Mouse (Mus musculus) forebrain, embryonic 11.5 days (tissue): ENCODE measurements at regions not wholly inside any gene's neighbourhood (a gene's known extent, or its start where the extent isn't known, plus 50 kb on each side); places are given as distances from the start of the nearest gene placed in this dataset.
"Not testable (repeated sequence)": the region's sequence is repeated elsewhere in the genome, so short reads cannot be mapped to it uniquely, and the experiment has no call there.

Experiments
- ATAC-seq: fragments of 200-750 bp; cut with Nextera tagmentation; replicated peaks from 2 replicates; pipeline ENCODE4 v1.8.0; 2017; ENCODE audit warnings: moderate TSS enrichment; ENCODE audit not compliant: low FRiP score
- DNase-seq: peaks from one replicate; pipeline ENCODE4 v3.0.0-alpha.2; 2017; ENCODE audit warnings: low spot score
- H3K27ac ChIP-seq: fragments of 300-500 bp; sonication (generic); 2 replicates; pipeline ENCODE4 v1.5.1; 2014; ENCODE audit warnings: low read depth, low read length
- H3K27me3 ChIP-seq: fragments of 300-500 bp; sonication (generic); 2 replicates; pipeline ENCODE4 v1.6.1; 2014; ENCODE audit warnings: mild to moderate bottlenecking, low read length, mixed read lengths; ENCODE audit not compliant: control insufficient read depth, insufficient read depth
- H3K36me3 ChIP-seq: fragments of 300-500 bp; sonication (generic); 2 replicates; pipeline ENCODE4 v1.6.1; 2014; ENCODE audit warnings: mild to moderate bottlenecking, low read length, moderate library complexity, mixed read lengths; ENCODE audit not compliant: control insufficient read depth, insufficient read depth
- H3K4me1 ChIP-seq: fragments of 300-500 bp; sonication (generic); replicated peaks from 2 replicates; pipeline ENCODE4 v1.6.1; 2014; ENCODE audit warnings: low read length, mixed read lengths; ENCODE audit not compliant: control insufficient read depth, insufficient read depth
- H3K4me2 ChIP-seq: fragments of 300-500 bp; sonication (generic); 2 replicates; pipeline ENCODE4 v1.6.1; 2014; ENCODE audit warnings: low read depth, mild to moderate bottlenecking, low read length, moderate library complexity, mixed read lengths; ENCODE audit not compliant: severe bottlenecking
- H3K4me3 ChIP-seq: fragments of 300-500 bp; sonication (generic); 2 replicates; pipeline ENCODE4 v1.5.1; 2014; ENCODE audit warnings: low read depth, low read length
- H3K9ac ChIP-seq: fragments of 300-500 bp; sonication (generic); 2 replicates; pipeline ENCODE4 v1.6.1; 2014; ENCODE audit warnings: low read length
- H3K9me3 ChIP-seq: fragments of 300-500 bp; sonication (generic); 2 replicates; pipeline ENCODE4 v1.6.1; 2016; ENCODE audit warnings: low read length, mixed read lengths; ENCODE audit not compliant: control insufficient read depth
- WGBS: fragments of 180-500 bp; shearing (Covaris S2); extraction: QIAGEN DNeasy Blood & Tissue Kit; methylation state at CpG from one replicate; pipeline ENCODE4 v1.1.7; 2014; 5-methylcytosine and 5-hydroxymethylcytosine counted together

DNA sequence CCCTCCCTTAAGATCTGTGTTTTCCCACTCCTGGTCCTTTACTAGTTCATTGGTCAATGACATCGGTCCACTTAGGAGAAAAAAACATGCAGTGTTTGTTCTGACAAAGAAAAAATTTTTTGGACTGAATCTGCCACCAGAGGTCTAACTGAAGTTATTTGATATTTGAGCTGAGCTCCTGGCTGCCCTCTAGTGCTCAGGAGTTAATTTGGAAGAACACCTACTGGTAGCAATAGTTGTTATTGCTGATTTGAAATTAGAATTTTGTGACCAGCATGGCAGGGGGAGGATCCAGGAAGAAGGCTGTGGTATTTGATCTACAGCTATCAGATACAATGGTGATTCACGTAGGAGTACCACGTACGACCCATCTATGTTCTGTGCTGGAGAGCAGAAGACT lies 777.7 kb upstream of the Olfr1507 start:
- H3K36me3 ChIP-seq, H3K9me3 ChIP-seq, H3K27ac ChIP-seq, H3K9ac ChIP-seq, H3K4me2 ChIP-seq, H3K4me1 ChIP-seq, H3K4me3 ChIP-seq, DNase-seq, H3K27me3 ChIP-seq, ATAC-seq: not testable (repeated sequence)
- WGBS = 90% methylated on average over 3 of the region's 4 CpGs

DNA sequence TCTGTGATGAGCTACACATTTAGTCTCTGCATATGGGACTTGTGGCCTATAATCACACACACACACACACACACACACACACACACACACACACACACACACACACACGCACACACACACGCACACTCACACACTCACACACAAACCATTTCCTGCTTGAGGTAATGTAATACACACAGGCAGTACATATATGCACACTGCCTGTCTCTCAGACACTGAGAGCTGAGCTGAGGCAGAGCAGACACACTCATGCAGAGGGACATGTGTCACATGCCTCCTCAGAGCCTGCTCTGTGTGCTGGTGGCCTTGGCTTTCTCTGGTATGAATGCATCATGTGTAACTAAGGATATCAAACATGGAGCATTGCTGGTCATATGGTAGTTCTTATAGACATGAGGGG lies 772.1 kb upstream of the Olfr1507 start:
- WGBS = 93% methylated on average over 2 of the region's 2 CpGs
- H3K9ac ChIP-seq, H3K4me2 ChIP-seq, DNase-seq, H3K4me1 ChIP-seq, ATAC-seq, H3K9me3 ChIP-seq, H3K27me3 ChIP-seq, H3K36me3 ChIP-seq, H3K4me3 ChIP-seq, H3K27ac ChIP-seq: not testable (repeated sequence)

DNA sequence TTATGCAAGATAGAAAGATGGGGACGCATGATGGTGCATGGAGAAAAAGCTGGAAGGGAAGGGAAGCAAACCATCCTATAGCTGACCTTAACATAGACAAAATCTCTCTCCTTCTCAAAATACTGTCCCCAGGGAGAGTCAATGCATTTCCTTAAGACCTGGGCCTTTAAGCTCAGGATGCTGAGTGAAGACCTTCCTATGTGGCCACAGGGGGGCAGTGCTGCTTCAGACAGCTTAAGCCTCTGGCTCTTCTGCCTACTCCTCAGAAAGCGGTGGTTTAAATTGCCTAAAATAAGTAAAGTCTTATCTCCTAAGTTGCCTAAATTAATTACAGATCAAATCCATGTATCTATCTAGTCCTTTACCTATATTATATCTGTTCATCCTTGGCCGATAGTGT lies 760.4 kb upstream of the Olfr1507 start:
- not testable (repeated sequence) for H3K4me3 ChIP-seq, H3K4me2 ChIP-seq

DNA sequence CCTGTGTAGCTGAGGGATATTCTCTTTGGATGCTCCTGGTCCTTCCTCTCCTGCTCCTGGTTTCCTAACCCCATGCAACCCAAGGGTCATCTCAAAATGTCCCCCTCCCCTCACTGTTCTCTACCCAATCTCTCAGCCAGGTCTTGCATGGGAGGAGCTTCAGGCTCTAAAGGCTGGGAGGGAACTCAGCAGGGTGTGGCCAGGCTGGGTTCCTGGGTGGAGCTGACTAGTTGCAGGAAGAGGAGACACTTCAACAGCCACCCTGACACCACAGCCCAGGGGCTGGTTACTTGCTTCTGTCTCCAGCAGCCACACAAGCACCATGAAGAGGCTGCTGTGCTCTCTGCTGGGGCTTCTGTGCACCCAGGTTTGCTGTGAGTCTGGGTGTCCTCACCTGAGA lies 757.9 kb upstream of the Olfr1507 start:
- not testable (repeated sequence) for H3K4me2 ChIP-seq, H3K36me3 ChIP-seq, H3K9ac ChIP-seq, H3K9me3 ChIP-seq, H3K4me3 ChIP-seq, DNase-seq, H3K27me3 ChIP-seq, H3K27ac ChIP-seq, ATAC-seq, H3K4me1 ChIP-seq

More for the DNA sequence above, 760.4 kb upstream of the Olfr1507 start:
- no CpG with 5 or more reads among the region's 3 CpGs for whole genome bisulfite sequencing
- H3K4me1 ChIP-seq, H3K36me3 ChIP-seq, H3K9ac ChIP-seq, ATAC-seq, H3K27me3 ChIP-seq, H3K27ac ChIP-seq, DNase-seq, H3K9me3 ChIP-seq: not testable (repeated sequence)

DNA sequence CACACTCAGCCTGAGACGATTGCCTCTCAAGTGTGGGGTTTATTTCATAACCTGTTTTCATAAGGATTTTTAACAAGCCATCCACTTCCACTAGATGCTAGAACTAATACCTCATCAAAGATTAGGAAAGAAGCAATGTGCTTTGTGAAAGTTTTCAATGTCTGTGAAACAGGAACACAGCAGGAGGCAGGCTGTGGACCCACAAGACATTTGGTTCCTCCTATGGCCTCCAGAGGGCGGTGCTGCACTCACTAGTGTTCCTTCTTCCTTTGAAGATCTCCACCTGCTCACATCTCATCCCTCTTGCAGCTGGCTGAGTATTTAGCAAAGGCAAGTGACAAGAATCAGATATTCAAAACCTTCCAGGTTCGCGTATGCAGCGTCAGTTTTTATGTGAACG lies 735.6 kb upstream of the Olfr1507 start:
- not testable (repeated sequence) for H3K4me3 ChIP-seq, ATAC-seq, H3K4me2 ChIP-seq, DNase-seq, H3K9ac ChIP-seq, H3K27ac ChIP-seq, H3K9me3 ChIP-seq, H3K4me1 ChIP-seq, H3K27me3 ChIP-seq, H3K36me3 ChIP-seq
- no CpG with 5 or more reads among the region's 6 CpGs for WGBS

DNA sequence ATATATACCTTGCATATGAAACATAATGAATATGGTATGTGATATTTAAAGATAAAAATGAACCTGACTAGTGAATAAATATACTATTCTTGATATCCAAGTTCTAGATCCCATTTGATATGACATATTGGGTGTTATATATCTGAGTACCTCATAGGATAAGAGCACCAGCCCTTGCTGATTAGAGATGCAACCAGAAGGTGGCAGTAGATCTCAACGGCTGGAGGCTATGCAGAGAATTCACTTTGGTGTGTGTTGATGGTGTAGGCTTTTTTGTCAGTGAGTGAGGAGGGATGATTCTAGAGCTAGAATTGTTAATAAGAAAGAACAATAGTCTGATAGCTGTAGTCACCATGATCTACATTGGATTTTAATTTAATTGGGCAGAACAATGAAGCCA lies 729.2 kb upstream of the Olfr1507 start:
- H3K27me3 ChIP-seq, H3K4me3 ChIP-seq, H3K9me3 ChIP-seq, ATAC-seq, DNase-seq, H3K27ac ChIP-seq, H3K9ac ChIP-seq, H3K36me3 ChIP-seq, H3K4me1 ChIP-seq, H3K4me2 ChIP-seq: not testable (repeated sequence)
- no CpG with 5 or more reads among the region's 1 CpGs for WGBS

DNA sequence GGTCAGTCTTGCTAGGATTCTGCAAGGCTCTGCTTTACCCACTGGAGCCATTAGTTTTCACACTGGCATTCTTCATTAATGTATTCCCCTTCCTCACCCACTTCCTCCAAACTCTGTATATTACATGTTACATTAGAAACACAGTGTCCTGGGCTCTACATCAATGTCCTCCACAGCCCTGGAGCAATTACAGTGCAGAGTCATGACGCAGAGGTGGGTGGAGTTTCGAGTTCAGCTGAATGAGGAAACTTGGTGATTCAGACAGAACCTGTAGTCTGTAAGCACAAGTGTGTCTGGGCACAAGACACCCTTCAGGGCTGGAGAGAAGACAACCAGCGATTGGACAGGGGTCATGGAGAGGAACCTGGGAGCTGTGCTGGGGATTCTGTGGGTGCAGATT lies 715.0 kb upstream of the Olfr1507 start:
- H3K27me3 ChIP-seq, H3K4me1 ChIP-seq, H3K9me3 ChIP-seq, H3K36me3 ChIP-seq, H3K4me2 ChIP-seq, ATAC-seq, H3K9ac ChIP-seq, H3K4me3 ChIP-seq, DNase-seq, H3K27ac ChIP-seq: not testable (repeated sequence)
- WGBS = no CpG with 5 or more reads among the region's 3 CpGs

DNA sequence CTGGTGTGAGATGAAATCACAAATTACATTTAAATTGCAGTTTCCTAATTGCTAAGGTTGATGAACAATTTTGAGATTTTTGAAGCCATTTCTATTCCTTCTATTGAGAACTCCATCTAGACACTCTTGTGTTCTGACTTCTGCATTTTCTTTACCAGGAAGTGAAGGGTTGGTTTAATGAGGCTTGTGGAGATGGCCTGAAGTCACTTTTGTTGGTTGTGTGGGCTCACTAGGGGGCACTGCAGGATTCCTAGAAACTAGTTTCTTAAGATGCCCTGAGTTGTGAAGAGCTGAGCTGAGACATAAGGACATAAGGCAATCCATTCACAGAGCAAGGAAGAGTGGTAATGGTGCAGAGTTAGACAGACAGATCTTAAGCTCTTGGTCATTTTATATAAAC lies 713.7 kb upstream of the Olfr1507 start:
- not testable (repeated sequence) for ATAC-seq, H3K27ac ChIP-seq, H3K4me1 ChIP-seq, H3K27me3 ChIP-seq, DNase-seq, H3K9ac ChIP-seq, H3K4me2 ChIP-seq, H3K9me3 ChIP-seq, H3K4me3 ChIP-seq, H3K36me3 ChIP-seq

DNA sequence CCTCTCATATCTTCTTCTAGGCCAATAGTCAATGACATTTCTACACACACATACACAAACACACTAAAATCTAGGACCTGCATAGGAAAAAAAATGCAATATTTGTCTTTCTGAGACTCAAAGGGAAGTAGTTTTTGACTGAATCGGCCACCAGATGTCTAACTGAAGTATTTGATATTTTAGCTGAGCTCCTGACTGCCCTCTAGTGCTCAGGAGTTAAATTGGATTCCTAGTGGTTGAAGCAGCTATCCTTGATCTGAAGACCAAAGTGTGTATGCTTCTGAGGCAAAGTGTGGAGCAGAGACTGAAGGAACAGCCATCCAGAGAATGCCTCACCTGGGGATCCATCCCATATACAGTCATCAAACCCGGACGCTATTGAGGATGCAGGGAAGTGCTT lies 695.4 kb upstream of the Olfr1507 start:
- H3K4me2 ChIP-seq, H3K27ac ChIP-seq, DNase-seq, H3K36me3 ChIP-seq, H3K27me3 ChIP-seq, ATAC-seq, H3K9me3 ChIP-seq, H3K9ac ChIP-seq, H3K4me1 ChIP-seq, H3K4me3 ChIP-seq: not testable (repeated sequence)
- WGBS = no CpG with 5 or more reads among the region's 3 CpGs
